Mouse (Mus musculus) A20 (cell line): ENCODE measurements around the gene Sytl3.
"Not testable (repeated sequence)": the region's sequence is repeated elsewhere in the genome, so short reads cannot be mapped to it uniquely, and the experiment has no call there.

Source experiments
- DNase-seq: peaks from one replicate; pipeline ENCODE4 v3.0.0-alpha.2; 2011; ENCODE audit warnings: low read depth, low spot score

Gene Sytl3

GRCm38 (mm10) chr17:6658801-6659200, at the start of gene Sytl3:
Sytl3 (plus strand) TSS chr17:6659093.
- DNase-seq: not testable (repeated sequence)

- DNase-seq: not testable (repeated sequence)
Measured at GRCm38 (mm10) chr17:6613524-6613923, 45.4 kb upstream of the Sytl3 start.

DNA sequence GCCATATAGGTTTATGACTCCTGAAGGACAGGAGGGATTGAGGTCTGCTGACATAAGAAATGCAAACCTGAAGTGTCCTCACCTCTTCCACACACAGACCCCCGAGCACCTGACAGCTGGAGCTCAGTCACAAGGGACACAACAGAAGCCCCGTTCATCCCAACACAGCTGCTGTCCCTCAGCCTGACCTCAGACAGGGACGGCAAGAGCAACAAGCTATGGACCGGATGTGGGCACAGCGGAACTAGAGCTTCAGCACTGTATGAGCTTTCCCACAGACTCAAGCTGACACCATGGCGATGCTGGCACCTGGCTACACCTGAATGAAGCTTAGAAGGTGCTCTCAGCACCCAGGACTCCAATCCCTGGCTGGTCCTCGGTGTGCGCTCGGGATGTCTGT, 44.6 kb upstream of the Sytl3 start:
- DNase-seq: not testable (repeated sequence)

GRCm38 (mm10) chr17:6616731-6617130, 42.2 kb upstream of the Sytl3 start:
- DNase-seq: not testable (repeated sequence)

DNA sequence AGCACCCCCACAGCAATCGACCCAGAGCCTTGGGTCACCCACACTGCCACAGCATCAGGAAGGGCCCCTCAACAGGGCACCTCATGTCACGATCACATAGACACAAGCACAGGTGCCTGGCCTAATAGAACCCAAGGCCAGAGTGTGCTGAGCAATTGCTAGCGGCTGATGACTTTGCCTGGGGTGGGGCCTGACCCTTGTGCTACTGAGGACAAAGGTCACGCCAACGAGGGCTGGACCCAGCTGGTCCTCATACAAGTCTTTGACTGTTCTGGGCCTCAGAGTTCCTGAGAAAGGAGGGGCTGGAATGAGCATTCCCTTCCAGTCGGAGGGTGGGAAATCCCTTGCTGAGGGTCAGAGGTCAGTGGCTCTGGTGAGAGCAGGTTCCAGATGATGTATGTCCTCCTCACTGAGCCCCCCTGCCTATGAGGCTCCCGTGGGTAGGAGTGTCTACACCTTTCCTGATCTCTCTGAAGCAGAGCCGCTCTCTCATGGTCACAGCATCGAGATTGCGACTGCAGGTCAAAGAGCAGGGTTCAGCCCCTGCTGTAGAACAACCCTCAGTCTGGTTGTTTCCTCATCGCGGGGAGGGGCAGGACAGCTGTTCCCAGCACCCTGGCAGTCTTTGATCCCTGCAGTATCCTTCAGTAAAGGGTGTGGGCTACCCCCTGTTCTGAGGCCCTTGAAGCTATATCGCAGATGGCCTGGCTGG, 41.0 kb upstream of the Sytl3 start:
- not testable (repeated sequence) for DNase-seq

DNA sequence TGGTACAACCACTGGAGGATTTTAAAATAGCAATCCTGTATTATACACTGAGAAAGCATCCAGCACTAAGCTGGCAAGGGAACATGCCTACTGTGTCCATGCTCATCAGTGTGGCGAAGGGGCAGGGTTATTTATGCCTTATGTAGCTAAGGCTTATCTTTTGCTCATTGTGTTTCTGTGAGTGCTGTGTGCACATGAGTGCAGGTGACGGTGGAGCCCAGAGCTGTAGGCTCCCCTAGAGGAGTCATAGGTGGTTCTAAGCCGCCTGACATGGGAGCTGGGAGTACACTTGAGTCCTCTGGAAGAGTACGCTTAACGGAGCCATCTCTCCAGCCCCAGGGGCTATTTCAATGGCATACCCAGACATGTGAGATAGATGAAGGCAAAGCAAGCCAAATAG, 39.6 kb upstream of the Sytl3 start:
- DNase-seq: not testable (repeated sequence)

- DNase-seq: not testable (repeated sequence)
Measured at GRCm38 (mm10) chr17:6620035-6620434, 38.9 kb upstream of the Sytl3 start.

- DNase-seq: not testable (repeated sequence)
Measured at GRCm38 (mm10) chr17:6620730-6621451, 38.0 kb upstream of the Sytl3 start.

DNA sequence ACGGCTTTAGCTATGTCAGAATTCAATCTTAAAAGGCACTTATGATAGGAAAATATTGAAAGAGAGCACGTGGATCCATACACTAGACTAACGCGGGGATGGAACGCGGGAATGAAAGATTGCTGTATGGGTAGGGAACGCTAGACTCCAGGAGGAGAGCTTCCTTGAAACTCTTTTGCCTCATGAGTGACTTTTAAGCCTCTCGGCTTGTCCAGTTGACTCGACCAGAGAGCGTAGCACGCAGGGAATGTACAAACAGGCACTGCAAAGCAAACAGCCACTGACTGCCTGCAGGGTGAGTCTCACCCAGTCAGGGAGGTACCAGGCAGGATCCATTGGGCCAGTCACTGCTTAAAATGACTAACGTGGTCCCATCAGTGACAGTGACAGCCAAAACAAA, 36.9 kb upstream of the Sytl3 start:
- DNase-seq: not testable (repeated sequence)

- DNase-seq: not testable (repeated sequence)
Measured at GRCm38 (mm10) chr17:6624926-6625558, 33.9 kb upstream of the Sytl3 start.

DNA sequence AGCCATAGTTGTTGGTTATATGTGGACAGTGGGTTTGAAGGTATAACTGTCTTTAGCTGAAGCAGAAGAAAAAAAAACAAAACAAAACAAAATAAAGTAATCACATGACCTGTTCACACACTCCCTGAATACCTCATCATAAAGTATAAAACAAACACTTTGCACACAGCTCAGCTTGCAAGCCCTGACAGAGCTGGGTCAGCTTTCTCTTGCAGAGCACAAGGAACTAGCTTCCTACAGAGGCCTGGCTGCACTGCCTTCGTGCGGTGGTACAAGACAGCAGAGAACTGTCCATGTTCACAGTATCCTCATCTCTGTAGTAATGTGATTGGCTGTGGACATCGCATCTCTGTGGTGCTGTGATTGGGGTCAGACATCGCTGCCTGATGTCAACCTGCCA, 28.5 kb upstream of the Sytl3 start:
- DNase-seq: not testable (repeated sequence)

GRCm38 (mm10) chr17:6632850-6633249, 26.0 kb upstream of the Sytl3 start:
- not testable (repeated sequence) for DNase-seq

DNA sequence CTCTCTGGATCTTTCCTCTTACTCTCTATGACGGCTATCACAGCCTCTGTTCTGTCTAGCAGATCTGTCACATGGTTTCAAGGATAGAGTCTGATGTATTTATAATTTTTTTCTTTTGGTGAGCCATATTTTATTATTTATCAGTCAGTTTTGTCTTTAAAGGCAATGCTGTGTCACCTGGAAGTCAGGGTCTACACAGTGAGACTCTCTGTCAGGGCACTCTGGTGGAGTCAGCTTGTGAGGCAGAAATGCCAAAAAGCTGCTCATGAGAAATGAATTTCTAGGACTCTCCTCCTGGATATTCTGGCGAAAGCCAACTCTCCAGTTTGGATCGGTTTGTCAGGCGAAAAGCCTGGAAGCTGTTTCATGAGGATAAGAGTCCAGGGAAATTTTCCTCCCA, 23.1 kb upstream of the Sytl3 start:
- not testable (repeated sequence) for DNase-seq

DNA sequence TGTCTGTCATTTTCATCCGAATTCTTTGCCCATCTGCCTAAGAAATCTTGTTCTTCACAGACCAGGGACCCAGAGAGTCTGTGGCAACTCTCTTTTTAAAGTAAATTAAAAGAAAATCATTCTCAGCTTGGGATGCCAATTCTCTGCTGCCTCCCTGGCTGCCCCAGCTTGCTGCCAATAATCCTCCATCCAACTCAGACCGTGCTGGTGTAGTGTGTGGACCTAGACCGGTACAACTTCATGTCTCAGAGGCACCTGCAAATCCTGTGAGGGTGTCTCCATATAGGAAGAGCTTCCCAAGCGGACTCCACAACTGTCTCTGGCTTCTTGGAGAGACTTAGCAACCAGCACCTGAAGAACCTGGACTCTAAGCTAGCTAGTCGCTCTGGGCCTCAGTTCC, 22.0 kb upstream of the Sytl3 start:
- DNase-seq: no peak

GRCm38 (mm10) chr17:6637434-6637833, 21.5 kb upstream of the Sytl3 start:
- not testable (repeated sequence) for DNase-seq

GRCm38 (mm10) chr17:6638444-6638843, 20.4 kb upstream of the Sytl3 start:
- DNase-seq: not testable (repeated sequence)

DNA sequence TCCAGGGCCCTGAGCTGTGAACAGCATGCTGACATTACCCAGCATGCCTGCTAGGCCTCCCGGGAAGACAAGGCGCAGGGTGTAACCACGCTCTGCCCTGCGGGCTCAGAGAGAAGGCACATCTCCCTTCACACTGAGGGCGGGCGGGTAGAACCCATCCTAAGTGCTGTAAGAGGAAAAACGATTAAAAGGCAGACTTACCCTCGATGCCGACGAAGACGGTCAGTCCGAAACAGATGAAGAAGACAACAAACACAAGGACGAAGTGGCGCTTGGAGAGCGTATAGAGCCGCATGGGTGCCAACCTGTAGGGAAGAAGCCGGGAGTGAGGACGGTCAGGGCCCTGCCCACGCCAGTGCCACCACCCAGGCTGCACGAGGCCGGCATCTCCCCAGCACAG, 19.4 kb upstream of the Sytl3 start:
- not testable (repeated sequence) for DNase-seq

DNA sequence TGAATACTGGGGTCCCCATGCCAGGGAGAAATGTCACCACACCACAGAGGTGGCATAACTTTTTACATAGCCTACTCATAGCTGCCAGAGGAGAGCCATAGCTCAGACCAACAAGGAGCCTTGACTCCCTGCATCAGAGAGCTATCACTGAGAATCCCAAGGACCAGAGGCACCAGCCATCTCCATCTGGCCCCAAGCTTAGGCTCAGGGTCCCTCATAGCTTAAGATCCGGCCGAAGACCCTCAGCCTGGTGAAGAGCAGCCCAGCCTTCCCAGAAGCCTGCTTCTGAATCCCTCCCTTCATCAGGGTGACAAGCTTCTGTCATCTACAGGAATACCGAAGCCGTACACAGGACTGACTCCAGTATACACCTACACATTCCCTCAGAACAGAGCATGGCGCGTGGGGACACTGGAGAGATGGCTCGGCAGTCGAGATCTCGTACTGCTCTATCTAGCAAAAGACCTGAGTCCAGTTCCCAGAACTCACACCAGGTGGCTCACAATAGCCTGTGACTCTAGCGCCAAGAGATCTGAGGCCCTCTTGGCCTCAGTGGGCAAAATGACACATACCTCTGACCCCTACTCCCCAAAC, 18.8 kb upstream of the Sytl3 start:
- DNase-seq: not testable (repeated sequence)

- DNase-seq: not testable (repeated sequence)
Measured at GRCm38 (mm10) chr17:6640771-6641429, 18.0 kb upstream of the Sytl3 start.

DNA sequence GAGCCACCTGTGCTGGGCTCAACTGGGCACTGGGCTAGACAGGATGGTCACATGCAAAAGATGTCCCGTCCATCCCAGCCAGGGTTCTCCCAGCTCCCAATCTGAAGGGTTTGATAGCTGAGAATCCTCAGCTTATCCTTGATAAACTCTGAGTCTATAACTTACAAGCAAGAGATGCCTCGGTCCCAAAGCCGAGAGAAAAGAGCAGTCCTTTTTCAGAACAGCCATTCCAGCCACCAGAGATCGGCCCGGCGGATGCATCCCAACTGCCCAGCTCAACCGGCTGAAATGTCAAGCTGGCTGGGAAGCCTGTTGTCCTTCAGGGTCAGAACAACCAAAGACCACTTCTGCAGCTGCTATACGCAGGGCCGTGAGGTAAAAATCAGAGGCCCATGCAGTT, 14.7 kb upstream of the Sytl3 start:
- DNase-seq: not testable (repeated sequence)

GRCm38 (mm10) chr17:6644673-6645072, 14.2 kb upstream of the Sytl3 start:
- not testable (repeated sequence) for DNase-seq
